Mouse (Mus musculus) limb, embryonic 14.5 days (tissue): Measurements from ENCODE around the gene Pawr. TPM values are rescaled to one million over a fixed set of nuclear protein-coding genes. Genes with fewer than 3 reads are reported as not detected.

Experiments
- ATAC-seq: fragments of 200-750 bp; cut with Nextera tagmentation; 2 replicates; pipeline ENCODE4 v1.8.0; 2017; ENCODE audit warnings: low read depth, moderate number of reproducible peaks, moderate TSS enrichment; ENCODE audit not compliant: low FRiP score
- DNase-seq: peaks from one replicate; pipeline ENCODE4 v3.0.0-alpha.2; 2015; ENCODE audit warnings: low spot score
- H3K27ac ChIP-seq: fragments of 300-500 bp; sonication (generic); replicated peaks from 2 replicates; pipeline ENCODE4 v1.5.1; 2014; ENCODE audit warnings: low read depth, mild to moderate bottlenecking, low read length, moderate library complexity, mixed read lengths
- H3K27me3 ChIP-seq: fragments of 300-500 bp; sonication (generic); 2 replicates; pipeline ENCODE4 v1.6.1; 2014; ENCODE audit warnings: low read length, mixed read lengths; ENCODE audit not compliant: control insufficient read depth, insufficient read depth
- H3K36me3 ChIP-seq: fragments of 300-500 bp; sonication (generic); 2 replicates; pipeline ENCODE4 v1.6.1; 2014; ENCODE audit warnings: mild to moderate bottlenecking, low read length, moderate library complexity, mixed read lengths; ENCODE audit not compliant: control insufficient read depth, insufficient read depth
- H3K4me1 ChIP-seq: fragments of 300-500 bp; sonication (generic); 2 replicates; pipeline ENCODE4 v1.6.1; 2014; ENCODE audit warnings: antibody characterized with exemption, low read length, mixed read lengths; ENCODE audit not compliant: control insufficient read depth, insufficient read depth
- H3K4me2 ChIP-seq: fragments of 300-500 bp; sonication (generic); replicated peaks from 2 replicates; pipeline ENCODE4 v1.6.1; 2014; ENCODE audit warnings: low read depth, mild to moderate bottlenecking, low read length, moderate library complexity; ENCODE audit not compliant: severe bottlenecking
- H3K4me3 ChIP-seq: fragments of 300-500 bp; sonication (generic); replicated peaks from 2 replicates; pipeline ENCODE4 v1.5.1; 2014; ENCODE audit warnings: low read length
- H3K9ac ChIP-seq: fragments of 300-500 bp; sonication (generic); 2 replicates; pipeline ENCODE4 v1.6.1; 2014; ENCODE audit warnings: mild to moderate bottlenecking, low read depth, low read length, moderate library complexity; ENCODE audit not compliant: severe bottlenecking
- H3K9me3 ChIP-seq: fragments of 300-500 bp; sonication (generic); 2 replicates; pipeline ENCODE4 v1.6.1; 2016; ENCODE audit warnings: low read length; ENCODE audit not compliant: control insufficient read depth
- POLR2A ChIP-seq: fragments of 200-500 bp; IDR thresholded peaks from 2 replicates; pipeline ENCODE4 v1.8.0; 2012; ENCODE audit warnings: inconsistent platforms, mild to moderate bottlenecking, moderate library complexity, borderline replicate concordance; ENCODE audit not compliant: insufficient read depth, insufficient read length; ENCODE audit errors: extremely low read depth
- WGBS: fragments of 180-500 bp; shearing (Covaris S2); extraction: QIAGEN DNeasy Blood & Tissue Kit; methylation state at CpG from one replicate; pipeline ENCODE4 v1.1.7; 2014; 5-methylcytosine and 5-hydroxymethylcytosine counted together
- polyA plus RNA-seq, 2 experiments: library from polyadenylated mRNA; depleted of rRNA in 1 of 2; stranded (reverse) in 1 of 2; unstranded in 1 of 2; fragments of >200 nt; fragmentation: Nextera tagmentation in 1 of 2; extraction: Ambion mirVana in 1 of 2; gene quantifications; 2 replicates each; pipeline versions ENCODE4 v1.2.1 to v1.2.3; 2012 to 2014

The Pawr gene
- polyA plus RNA-seq, 2 experiments: 3.1 to 3.5 TPM

- no peak for TF ChIP-seq POLR2A
- H3K9ac ChIP-seq: no peak overlapping the region
- H3K9me3 ChIP-seq: no peaks in the 10 kb centered on the region
- H3K36me3 ChIP-seq: no peaks in the 10 kb centered on the region
- WGBS: 65% methylated on average over 10 of the region's 10 CpGs
- H3K4me3 ChIP-seq: no peak overlapping the region
- H3K4me2 ChIP-seq: no peak overlapping the region
- ATAC-seq: no peak
- no peak overlapping the region for H3K27ac ChIP-seq
- H3K27me3 ChIP-seq: no peaks in the 10 kb centered on the region
- no peaks in the 10 kb centered on the region for H3K4me1 ChIP-seq
- no peak for DNase-seq
Measured at GRCm38 (mm10) chr10:108354726-108355391, 22.9 kb downstream of the Pawr start.

GRCm38 (mm10) chr10:108355392-108355775 lies 23.5 kb downstream of the Pawr start:
- no peaks in the 10 kb centered on the region for H3K36me3 ChIP-seq
- H3K27me3 ChIP-seq: no peaks in the 10 kb centered on the region
- no peak for TF ChIP-seq POLR2A
- no peak for DNase-seq
- H3K4me2 ChIP-seq: no peak overlapping the region
- 93% methylated on average over 3 of the region's 3 CpGs for WGBS
- H3K9me3 ChIP-seq: no peaks in the 10 kb centered on the region
- H3K9ac ChIP-seq: no peak overlapping the region
- no peak overlapping the region for H3K4me3 ChIP-seq
- H3K4me1 ChIP-seq: no peaks in the 10 kb centered on the region
- no peak overlapping the region for H3K27ac ChIP-seq
- no peak for ATAC-seq

GRCm38 (mm10) chr10:108356601-108357187 lies 24.8 kb downstream of the Pawr start:
- Histone ChIP-seq H3K4me3 (no peak overlapping the region), H3K27me3 (no peaks in the 10 kb centered on the region), H3K4me1 (no peaks in the 10 kb centered on the region), H3K4me2 (no peak overlapping the region), H3K9me3 (no peaks in the 10 kb centered on the region), H3K9ac (no peak overlapping the region), H3K36me3 (no peaks in the 10 kb centered on the region), H3K27ac (no peak overlapping the region)
- ATAC-seq (no peak), DNase-seq (no peak)
- no peak for TF ChIP-seq POLR2A
- 92% methylated on average over 12 of the region's 12 CpGs for WGBS

GRCm38 (mm10) chr10:108359974-108360373 lies 28.1 kb downstream of the Pawr start:
- no peak for TF ChIP-seq POLR2A
- H3K27me3 ChIP-seq: no peaks in the 10 kb centered on the region
- H3K4me2 ChIP-seq: no peak overlapping the region
- H3K9me3 ChIP-seq: no peaks in the 10 kb centered on the region
- H3K4me3 ChIP-seq: no peak overlapping the region
- DNase-seq: no peak
- no peaks in the 10 kb centered on the region for H3K4me1 ChIP-seq
- WGBS: 75% methylated on average over 16 of the region's 16 CpGs
- H3K27ac ChIP-seq: no peak overlapping the region
- no peak for ATAC-seq
- H3K9ac ChIP-seq: no peak overlapping the region
- no peaks in the 10 kb centered on the region for H3K36me3 ChIP-seq

- TF ChIP-seq POLR2A: no peak
- Histone ChIP-seq H3K4me1 (no peaks in the 10 kb centered on the region), H3K4me3 (no peak overlapping the region), H3K27ac (no peak overlapping the region), H3K9me3 (0 out of 2 replicates have a peak, but pooled peaks cover 6% of the 10 kb centered on the region), H3K27me3 (no peaks in the 10 kb centered on the region), H3K9ac (no peak overlapping the region), H3K36me3 (no peaks in the 10 kb centered on the region), H3K4me2 (no peak overlapping the region)
- WGBS: 26% methylated on average over 6 of the region's 6 CpGs
- DNase-seq (no peak), ATAC-seq (no peak)
Measured at GRCm38 (mm10) chr10:108360801-108361200, 28.9 kb downstream of the Pawr start.
